Mouse (Mus musculus) embryonic facial prominence, embryonic 13.5 days (tissue): Measurements from ENCODE around the gene Zfp831. TPM values are rescaled to one million over a fixed set of nuclear protein-coding genes. Genes with fewer than 3 reads are reported as not detected.

Source experiments
- ATAC-seq: fragments of 200-750 bp; cut with Nextera tagmentation; 2 replicates; pipeline ENCODE4 v1.8.0; 2017; ENCODE audit warnings: low read depth; ENCODE audit not compliant: insufficient number of reproducible peaks, insufficient read depth, low FRiP score, low TSS enrichment
- H3K27ac ChIP-seq: fragments of 300-500 bp; sonication (generic); 2 replicates; pipeline ENCODE4 v1.5.1; 2015; ENCODE audit warnings: moderate library complexity, mild to moderate bottlenecking, inconsistent platforms
- H3K27me3 ChIP-seq: fragments of 300-500 bp; sonication (generic); 2 replicates; pipeline ENCODE4 v1.6.1; 2015; ENCODE audit warnings: mild to moderate bottlenecking, inconsistent platforms
- H3K36me3 ChIP-seq: fragments of 300-500 bp; sonication (generic); 2 replicates; pipeline ENCODE4 v1.6.1; 2015; ENCODE audit warnings: mild to moderate bottlenecking, inconsistent platforms
- H3K4me1 ChIP-seq: fragments of 300-500 bp; sonication (generic); 2 replicates; pipeline ENCODE4 v1.6.1; 2015; ENCODE audit warnings: inconsistent platforms
- H3K4me2 ChIP-seq: fragments of 300-500 bp; sonication (generic); 2 replicates; pipeline ENCODE4 v1.6.1; 2015; ENCODE audit warnings: moderate library complexity, mild to moderate bottlenecking, inconsistent platforms
- H3K4me3 ChIP-seq: fragments of 300-500 bp; sonication (generic); 2 replicates; pipeline ENCODE4 v1.5.1; 2015; ENCODE audit warnings: mild to moderate bottlenecking, inconsistent platforms
- H3K9ac ChIP-seq: fragments of 300-500 bp; sonication (generic); 2 replicates; pipeline ENCODE4 v1.6.1; 2015; ENCODE audit warnings: mild to moderate bottlenecking, inconsistent platforms
- H3K9me3 ChIP-seq: fragments of 300-500 bp; sonication (generic); 2 replicates; pipeline ENCODE4 v1.6.1; 2016; ENCODE audit warnings: inconsistent platforms
- WGBS: fragments of 180-500 bp; shearing (Covaris S2); methylation state at CpG from one replicate; pipeline ENCODE4 v1.1.7; 2015; ENCODE audit warnings: mixed read lengths; 5-methylcytosine and 5-hydroxymethylcytosine counted together
- polyA plus RNA-seq: library from polyadenylated mRNA; unstranded; fragments of >200 nt; fragmentation: Nextera tagmentation; extraction: Ambion mirVana; gene quantifications from 2 replicates; pipeline ENCODE4 v1.2.1, GENCODE M21; 2015

Gene Zfp831
- polyA plus RNA-seq, 1 experiment from 2014 or later, result 0.07 TPM

GRCm38 (mm10) chr2:174675642-174676041, 32.3 kb downstream of the Zfp831 start:
- Histone ChIP-seq H3K4me1 (peaks cover 31% of the 10 kb centered on the region), H3K27ac (no peak overlapping the region), H3K4me2 (peak overlapping the region; percentile 1; the same call in 1 of the 2 replicates), H3K9me3 (no peaks in the 10 kb centered on the region), H3K27me3 (peaks cover 22% of the 10 kb centered on the region), H3K9ac (no peak overlapping the region), H3K36me3 (no peaks in the 10 kb centered on the region), H3K4me3 (no peak overlapping the region)
- WGBS, result 12% methylated on average over 9 of the region's 9 CpGs
- no peak for ATAC-seq

GRCm38 (mm10) chr2:174701351-174701750, 58.0 kb downstream of the Zfp831 start:
- H3K4me2 ChIP-seq, result no peak overlapping the region
- 77% methylated on average over 8 of the region's 8 CpGs for WGBS
- H3K27me3 ChIP-seq, result no peaks in the 10 kb centered on the region
- no peaks in the 10 kb centered on the region for H3K36me3 ChIP-seq
- H3K4me1 ChIP-seq, result no peaks in the 10 kb centered on the region
- no peak for ATAC-seq
- H3K4me3 ChIP-seq, result no peak overlapping the region
- no peak overlapping the region for H3K9ac ChIP-seq
- no peak overlapping the region for H3K27ac ChIP-seq
- H3K9me3 ChIP-seq, result no peaks in the 10 kb centered on the region

GRCm38 (mm10) chr2:174707101-174707500, 63.8 kb downstream of the Zfp831 start:
- ATAC-seq, result no peak
- Histone ChIP-seq H3K4me2 (no peak overlapping the region), H3K4me1 (no peaks in the 10 kb centered on the region), H3K4me3 (no peak overlapping the region), H3K27ac (no peak overlapping the region), H3K36me3 (no peaks in the 10 kb centered on the region), H3K9me3 (no peaks in the 10 kb centered on the region), H3K9ac (no peak overlapping the region), H3K27me3 (no peaks in the 10 kb centered on the region)
- WGBS, result 90% methylated on average over 16 of the region's 16 CpGs

DNA sequence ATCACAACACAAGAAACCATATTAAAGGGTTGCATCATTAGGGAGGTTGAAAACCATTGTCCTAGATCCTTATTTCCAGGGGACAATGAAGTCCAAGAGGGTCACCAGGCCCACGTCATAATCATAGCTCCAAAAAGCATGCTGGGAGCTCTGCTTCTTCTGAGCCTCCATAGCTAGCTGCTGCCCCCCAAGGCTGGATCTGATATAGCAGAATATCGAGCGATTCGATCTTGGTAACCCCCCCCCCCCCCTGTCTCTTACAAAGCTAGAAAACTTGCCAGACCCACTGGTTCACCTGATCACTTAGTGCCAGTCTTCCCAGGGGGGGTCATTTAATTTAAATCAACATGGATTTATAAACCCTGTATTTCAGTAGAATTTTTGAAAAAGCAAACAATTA, 65.3 kb downstream of the Zfp831 start:
- no peak for ATAC-seq

GRCm38 (mm10) chr2:174710185-174710584, 66.9 kb downstream of the Zfp831 start:
- Histone ChIP-seq H3K4me1 (no peaks in the 10 kb centered on the region), H3K27ac (no peak overlapping the region), H3K9me3 (no peaks in the 10 kb centered on the region), H3K4me3 (no peak overlapping the region), H3K27me3 (no peaks in the 10 kb centered on the region), H3K9ac (no peak overlapping the region), H3K4me2 (no peak overlapping the region), H3K36me3 (no peaks in the 10 kb centered on the region)
- WGBS, result 78% methylated on average over 3 of the region's 3 CpGs
- ATAC-seq, result no peak

More for the DNA sequence above, 65.3 kb downstream of the Zfp831 start:
- H3K4me2 ChIP-seq, result no peak overlapping the region
- WGBS, result 68% methylated on average over 4 of the region's 4 CpGs
- H3K36me3 ChIP-seq, result no peaks in the 10 kb centered on the region
- no peak overlapping the region for H3K9ac ChIP-seq
- no peaks in the 10 kb centered on the region for H3K4me1 ChIP-seq
- no peaks in the 10 kb centered on the region for H3K27me3 ChIP-seq
- no peaks in the 10 kb centered on the region for H3K9me3 ChIP-seq
- no peak overlapping the region for H3K4me3 ChIP-seq
- H3K27ac ChIP-seq, result no peak overlapping the region

GRCm38 (mm10) chr2:174712043-174712442, 68.7 kb downstream of the Zfp831 start:
- Histone ChIP-seq H3K27me3 (no peaks in the 10 kb centered on the region), H3K27ac (no peak overlapping the region), H3K4me2 (no peak overlapping the region), H3K9me3 (no peaks in the 10 kb centered on the region), H3K9ac (no peak overlapping the region), H3K4me3 (no peak overlapping the region), H3K4me1 (no peaks in the 10 kb centered on the region), H3K36me3 (no peaks in the 10 kb centered on the region)
- ATAC-seq, result no peak
- 95% methylated on average over 1 of the region's 1 CpGs for WGBS

DNA sequence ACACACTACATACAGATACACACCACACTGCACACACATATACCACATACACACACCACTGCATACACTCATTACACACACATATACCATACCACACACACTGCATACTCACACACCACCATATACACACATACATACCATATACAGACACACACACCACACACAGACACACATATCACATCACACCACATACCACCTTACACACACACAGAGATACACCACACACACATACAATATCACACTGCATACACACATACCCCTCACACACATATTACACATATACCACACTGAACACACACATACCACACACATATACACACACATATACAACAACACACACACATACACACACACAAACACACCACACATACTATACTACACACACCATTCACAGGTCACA, 72.6 kb downstream of the Zfp831 start:
- ATAC-seq, result no peak
- Histone ChIP-seq H3K9ac (no peak overlapping the region), H3K4me2 (no peak overlapping the region)

GRCm38 (mm10) chr2:174717857-174718256, 74.5 kb downstream of the Zfp831 start:
- 88% methylated on average over 4 of the region's 4 CpGs for WGBS
- no peak overlapping the region for H3K9ac ChIP-seq
- H3K36me3 ChIP-seq, result no peaks in the 10 kb centered on the region
- H3K4me2 ChIP-seq, result no peak overlapping the region
- no peaks in the 10 kb centered on the region for H3K4me1 ChIP-seq
- H3K27me3 ChIP-seq, result no peaks in the 10 kb centered on the region
- no peak overlapping the region for H3K27ac ChIP-seq
- H3K9me3 ChIP-seq, result no peaks in the 10 kb centered on the region
- no peak for ATAC-seq
- no peak overlapping the region for H3K4me3 ChIP-seq

More for the DNA sequence above, 72.6 kb downstream of the Zfp831 start:
- H3K9me3 ChIP-seq, result no peaks in the 10 kb centered on the region
- H3K36me3 ChIP-seq, result no peaks in the 10 kb centered on the region
- no peak overlapping the region for H3K4me3 ChIP-seq
- H3K27me3 ChIP-seq, result no peaks in the 10 kb centered on the region
- no peak overlapping the region for H3K27ac ChIP-seq
- no peaks in the 10 kb centered on the region for H3K4me1 ChIP-seq

- Histone ChIP-seq H3K27me3 (no peaks in the 10 kb centered on the region), H3K4me1 (peaks cover 15% of the 10 kb centered on the region), H3K4me2 (no peak overlapping the region), H3K9me3 (no peaks in the 10 kb centered on the region), H3K36me3 (no peaks in the 10 kb centered on the region), H3K4me3 (no peak overlapping the region), H3K9ac (no peak overlapping the region), H3K27ac (peak overlapping the region; percentile 57; the same call in 1 of the 2 replicates)
- no peak for ATAC-seq
- WGBS, result 45% methylated on average over 10 of the region's 10 CpGs
Measured at GRCm38 (mm10) chr2:174727114-174727823, 83.9 kb downstream of the Zfp831 start.

DNA sequence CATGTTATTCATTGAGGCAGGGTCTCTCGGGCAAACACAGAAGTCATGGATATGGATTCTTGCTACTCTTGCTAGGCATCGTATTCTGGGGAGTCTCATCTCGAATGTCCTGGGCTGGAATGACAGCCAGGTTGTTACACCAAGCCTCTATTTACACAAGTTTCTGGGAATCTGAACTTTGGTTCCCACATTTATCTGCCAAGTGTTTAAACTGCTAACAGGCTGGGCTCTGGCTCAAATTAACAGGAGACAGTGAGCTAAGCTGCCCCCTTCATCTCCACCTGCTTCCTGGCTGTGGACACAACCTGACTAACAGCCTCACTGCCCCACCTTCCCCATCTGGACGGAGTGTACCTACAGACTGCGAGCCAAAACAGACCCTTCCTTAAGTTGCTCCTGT, 88.6 kb downstream of the Zfp831 start:
- Histone ChIP-seq H3K27ac (no peak overlapping the region), H3K9me3 (no peaks in the 10 kb centered on the region), H3K36me3 (no peaks in the 10 kb centered on the region), H3K4me1 (peaks cover 20% of the 10 kb centered on the region), H3K4me2 (no peak overlapping the region), H3K4me3 (no peak overlapping the region), H3K9ac (no peak overlapping the region), H3K27me3 (no peaks in the 10 kb centered on the region)
- no peak for ATAC-seq
- 82% methylated on average over 5 of the region's 5 CpGs for WGBS

GRCm38 (mm10) chr2:174735270-174735669, 91.9 kb downstream of the Zfp831 start:
- 97% methylated on average over 1 of the region's 1 CpGs for WGBS
- no peak overlapping the region for H3K27ac ChIP-seq
- H3K9me3 ChIP-seq, result no peaks in the 10 kb centered on the region
- H3K27me3 ChIP-seq, result no peaks in the 10 kb centered on the region
- H3K9ac ChIP-seq, result no peak overlapping the region
- no peaks in the 10 kb centered on the region for H3K36me3 ChIP-seq
- peaks cover 6% of the 10 kb centered on the region for H3K4me1 ChIP-seq
- no peak overlapping the region for H3K4me3 ChIP-seq
- H3K4me2 ChIP-seq, result no peak overlapping the region
- no peak for ATAC-seq

GRCm38 (mm10) chr2:174747182-174747581, 103.8 kb downstream of the Zfp831 start:
- Histone ChIP-seq H3K9ac (no peak overlapping the region), H3K27ac (no peak overlapping the region), H3K4me1 (peaks cover 11% of the 10 kb centered on the region; the same call in 1 of the 2 replicates), H3K9me3 (no peaks in the 10 kb centered on the region), H3K4me3 (no peak overlapping the region), H3K36me3 (no peaks in the 10 kb centered on the region), H3K4me2 (no peak overlapping the region), H3K27me3 (no peaks in the 10 kb centered on the region)
- no peak for ATAC-seq
- WGBS, result 81% methylated on average over 1 of the region's 1 CpGs
